Mouse (Mus musculus) E14TG2a.4 (cell line): ENCODE measurements around the gene Emc1.

Experiments used
- CTCF ChIP-seq: conservative IDR thresholded peaks from 2 replicates; pipeline ENCODE4 v1.5.1; 2014; ENCODE audit warnings: low read length
- NANOG ChIP-seq: IDR thresholded peaks from 2 replicates; pipeline ENCODE4 v1.6.1; 2014; ENCODE audit warnings: borderline replicate concordance, low read length, mixed read lengths
- POU5F1 ChIP-seq: IDR thresholded peaks from 2 replicates; pipeline ENCODE4 v1.6.1; 2014; ENCODE audit warnings: low read length, borderline replicate concordance

GRCm38 (mm10) chr4:139307916-139308315, 44.5 kb upstream of the Emc1 start:
- TF ChIP-seq CTCF (no peak), POU5F1 (no peak), NANOG (no peak)
